Mouse (Mus musculus): ENCODE results near the gene Slc24a3.

The Slc24a3 gene

GRCm38 (mm10) chr2:145439755-145440154 is 272.2 kb downstream of the Slc24a3 start:
- DNase-seq (ENCODE audit: low read depth, low spot score) = no peak
- H3K36me3 ChIP-seq (ENCODE audit: control insufficient read depth, insufficient read depth, low read length, poor library complexity, severe bottlenecking) = no peaks in the 10 kb centered on the region
- no peaks in the 10 kb centered on the region for H3K27me3 ChIP-seq (ENCODE audit: control insufficient read depth, insufficient read depth, low read length, poor library complexity, severe bottlenecking)

GRCm38 (mm10) chr2:145457106-145457747 is 289.7 kb downstream of the Slc24a3 start:
- H3K36me3 ChIP-seq (ENCODE audit: control insufficient read depth, insufficient read depth, low read length, poor library complexity, severe bottlenecking) = no peaks in the 10 kb centered on the region
- H3K27me3 ChIP-seq (ENCODE audit: control insufficient read depth, insufficient read depth, low read length, poor library complexity, severe bottlenecking) = no peaks in the 10 kb centered on the region
- DNase-seq (ENCODE audit: low read depth, low spot score) = no peak

DNA sequence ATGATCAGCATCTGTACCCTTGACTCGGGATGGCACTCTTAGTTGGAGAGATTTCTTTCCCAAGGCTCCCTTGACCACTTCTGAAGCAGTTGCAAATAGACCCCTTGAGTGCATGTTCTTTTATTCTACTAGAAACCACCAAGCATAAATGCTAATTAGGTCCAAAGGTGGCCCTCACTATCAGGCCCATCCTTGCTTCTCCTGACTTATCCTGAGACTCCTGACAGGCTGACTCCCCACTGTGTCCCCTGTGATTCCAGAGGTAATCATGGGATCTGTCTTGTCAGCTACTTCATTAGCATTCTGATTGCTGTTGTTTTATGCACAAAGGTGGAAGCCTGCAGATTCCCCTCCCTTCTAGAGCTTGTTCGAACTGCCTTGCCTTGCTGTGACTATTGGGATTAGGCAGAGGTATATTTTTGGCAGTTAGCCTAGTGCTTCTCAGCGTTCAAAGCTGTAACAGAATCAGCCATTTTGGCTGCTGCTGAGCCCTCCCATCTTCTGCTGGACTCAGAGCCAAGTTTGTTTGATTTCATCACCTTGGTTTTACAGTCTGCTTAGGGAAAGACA is 293.4 kb downstream of the Slc24a3 start:
- DNase-seq (ENCODE audit: low read depth, low spot score) = no peak
- Histone ChIP-seq H3K27me3 (ENCODE audit: control insufficient read depth, insufficient read depth, low read length, poor library complexity, severe bottlenecking) (no peaks in the 10 kb centered on the region), H3K36me3 (ENCODE audit: control insufficient read depth, insufficient read depth, low read length, poor library complexity, severe bottlenecking) (no peaks in the 10 kb centered on the region)

- DNase-seq (ENCODE audit: low read depth, low spot score) = no peak
- Histone ChIP-seq H3K36me3 (ENCODE audit: control insufficient read depth, insufficient read depth, low read length, poor library complexity, severe bottlenecking) (no peaks in the 10 kb centered on the region), H3K27me3 (ENCODE audit: control insufficient read depth, insufficient read depth, low read length, poor library complexity, severe bottlenecking) (no peaks in the 10 kb centered on the region)
Observed at GRCm38 (mm10) chr2:145462253-145462652, 294.7 kb downstream of the Slc24a3 start.

DNA sequence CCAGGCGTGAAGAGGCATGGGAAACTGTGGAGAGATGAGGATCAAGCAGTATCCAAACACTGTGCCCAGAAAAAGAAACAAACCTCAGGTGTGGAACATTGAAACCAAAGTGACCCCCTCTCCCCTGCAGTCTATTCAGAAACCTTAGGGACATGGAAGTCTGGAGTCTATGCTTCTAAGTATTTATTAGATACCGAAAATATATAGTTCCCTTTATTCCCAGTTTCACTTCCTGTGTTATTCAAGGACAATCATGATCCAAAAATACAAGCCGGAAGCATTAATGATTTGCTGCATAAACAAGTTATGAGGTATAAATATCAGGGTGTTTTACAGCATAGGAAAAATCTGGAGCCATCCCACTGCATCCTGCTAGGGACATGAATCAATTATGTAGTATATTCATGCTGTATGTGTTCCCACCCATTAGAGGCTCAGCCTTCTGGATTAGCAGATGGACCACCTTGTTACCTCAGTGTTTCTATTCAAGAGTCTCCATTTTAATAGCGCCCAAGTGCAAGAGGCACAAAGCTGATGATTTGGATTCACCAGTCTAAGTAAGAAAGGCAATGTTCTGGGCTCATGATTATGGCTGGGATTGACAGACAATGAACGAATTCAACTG is 301.3 kb downstream of the Slc24a3 start:
- no peaks in the 10 kb centered on the region for H3K36me3 ChIP-seq (ENCODE audit: control insufficient read depth, insufficient read depth, low read length, poor library complexity, severe bottlenecking)
- no peak for DNase-seq (ENCODE audit: low read depth, low spot score)
- H3K27me3 ChIP-seq (ENCODE audit: control insufficient read depth, insufficient read depth, low read length, poor library complexity, severe bottlenecking) = no peaks in the 10 kb centered on the region

DNA sequence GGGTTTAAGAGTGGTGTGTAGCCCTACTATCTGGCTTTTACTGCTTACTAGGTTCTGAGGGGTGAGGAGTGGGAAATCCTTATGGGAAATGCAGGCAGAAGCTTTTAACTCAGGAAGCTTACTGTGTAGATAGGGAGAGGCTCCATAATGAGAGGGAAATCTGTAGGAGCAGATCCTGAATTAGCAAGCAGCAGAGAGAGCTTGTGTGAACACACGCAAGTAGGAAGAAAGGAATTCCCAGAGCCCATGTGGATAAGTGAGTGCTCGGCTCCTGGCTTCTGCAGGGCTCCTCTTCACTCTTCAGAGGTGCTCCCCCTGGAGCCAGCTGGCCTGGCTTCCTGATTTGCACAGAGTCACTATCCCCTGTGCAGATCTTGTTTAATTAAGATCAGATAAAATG is 309.9 kb downstream of the Slc24a3 start:
- Histone ChIP-seq H3K27me3 (ENCODE audit: control insufficient read depth, insufficient read depth, low read length, poor library complexity, severe bottlenecking) (no peaks in the 10 kb centered on the region), H3K36me3 (ENCODE audit: control insufficient read depth, insufficient read depth, low read length, poor library complexity, severe bottlenecking) (no peaks in the 10 kb centered on the region)
- no peak for DNase-seq (ENCODE audit: low read depth, low spot score)

GRCm38 (mm10) chr2:145479676-145480075 is 312.1 kb downstream of the Slc24a3 start:
- Histone ChIP-seq H3K27me3 (ENCODE audit: control insufficient read depth, insufficient read depth, low read length, poor library complexity, severe bottlenecking) (no peaks in the 10 kb centered on the region), H3K36me3 (ENCODE audit: control insufficient read depth, insufficient read depth, low read length, poor library complexity, severe bottlenecking) (no peaks in the 10 kb centered on the region)
- DNase-seq (ENCODE audit: low read depth, low spot score) = no peak

DNA sequence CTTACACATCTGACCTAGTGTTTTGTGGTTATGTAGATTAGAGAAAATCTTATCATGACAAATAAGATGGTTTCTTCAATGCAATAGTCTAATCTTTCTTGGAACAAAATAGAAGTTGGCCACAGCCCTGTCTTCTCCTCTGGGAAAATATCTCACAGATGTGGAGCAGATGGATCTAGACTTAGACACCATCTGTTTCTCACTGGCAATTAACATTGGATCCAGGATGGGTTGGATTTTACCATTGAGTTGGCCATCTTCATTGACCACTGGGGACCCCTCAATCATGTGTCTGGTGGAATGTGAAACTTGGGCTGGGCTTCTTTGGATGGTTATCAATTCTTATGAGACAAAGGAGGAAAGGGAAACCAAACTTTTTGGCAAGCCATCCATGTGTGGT is 332.7 kb downstream of the Slc24a3 start:
- no peaks in the 10 kb centered on the region for H3K27me3 ChIP-seq (ENCODE audit: control insufficient read depth, insufficient read depth, low read length, poor library complexity, severe bottlenecking)
- DNase-seq (ENCODE audit: low read depth, low spot score) = no peak
- no peaks in the 10 kb centered on the region for H3K36me3 ChIP-seq (ENCODE audit: control insufficient read depth, insufficient read depth, low read length, poor library complexity, severe bottlenecking)

GRCm38 (mm10) chr2:145501472-145501871 is 333.9 kb downstream of the Slc24a3 start:
- DNase-seq (ENCODE audit: low read depth, low spot score) = no peak
- Histone ChIP-seq H3K36me3 (ENCODE audit: control insufficient read depth, insufficient read depth, low read length, poor library complexity, severe bottlenecking) (no peaks in the 10 kb centered on the region), H3K27me3 (ENCODE audit: control insufficient read depth, insufficient read depth, low read length, poor library complexity, severe bottlenecking) (no peaks in the 10 kb centered on the region)

DNA sequence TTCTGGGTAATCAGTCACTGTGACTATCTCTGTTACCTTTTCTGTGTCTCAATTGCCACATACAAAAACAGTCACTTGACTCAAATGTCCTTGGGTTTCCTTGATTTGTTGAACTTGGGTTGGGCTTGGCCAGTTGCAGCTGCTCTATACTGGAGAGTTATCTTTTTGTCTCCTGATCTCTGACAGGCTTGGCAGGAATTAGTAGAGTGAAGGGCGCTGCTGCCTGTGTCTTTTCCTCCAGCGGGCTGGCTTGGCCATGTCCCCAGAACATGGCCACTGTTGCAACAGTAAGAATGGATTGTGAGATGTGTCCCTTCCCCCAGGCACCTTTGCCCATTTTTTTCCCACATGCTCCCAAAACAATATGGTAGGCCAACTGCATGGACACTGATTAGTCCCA is 340.1 kb downstream of the Slc24a3 start:
- no peaks in the 10 kb centered on the region for H3K36me3 ChIP-seq (ENCODE audit: control insufficient read depth, insufficient read depth, low read length, poor library complexity, severe bottlenecking)
- H3K27me3 ChIP-seq (ENCODE audit: control insufficient read depth, insufficient read depth, low read length, poor library complexity, severe bottlenecking) = no peaks in the 10 kb centered on the region

DNA sequence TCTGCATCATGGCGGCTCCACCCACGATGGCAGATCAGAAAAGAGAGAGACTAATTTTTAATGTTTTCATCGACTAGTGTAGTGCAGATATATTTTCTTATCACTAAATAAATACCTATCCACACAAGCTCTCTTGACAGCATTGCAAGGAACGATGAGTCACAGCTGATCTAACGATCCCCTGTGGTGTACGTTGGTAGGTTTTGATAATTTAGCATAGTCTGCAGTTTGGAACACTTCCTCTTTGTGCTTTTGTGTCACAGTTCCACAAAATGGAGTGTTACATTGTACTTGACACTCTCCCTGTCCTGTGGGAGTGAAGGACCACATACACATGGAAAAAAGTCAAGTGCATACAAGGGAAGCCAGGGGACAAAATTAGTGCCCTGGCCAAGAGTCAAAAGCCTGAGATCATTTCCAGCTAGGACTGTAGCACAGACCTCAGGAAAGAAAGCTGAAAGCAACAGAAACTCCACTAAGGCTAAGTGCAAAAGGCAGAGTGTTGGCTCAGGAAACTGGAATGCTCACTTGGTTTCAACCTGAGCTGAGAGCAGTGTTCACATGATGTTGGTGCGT is 343.2 kb downstream of the Slc24a3 start:
- Histone ChIP-seq H3K36me3 (ENCODE audit: control insufficient read depth, insufficient read depth, low read length, poor library complexity, severe bottlenecking) (no peaks in the 10 kb centered on the region), H3K27me3 (ENCODE audit: control insufficient read depth, insufficient read depth, low read length, poor library complexity, severe bottlenecking) (no peaks in the 10 kb centered on the region)
- no peak for DNase-seq (ENCODE audit: low read depth, low spot score)

More for the DNA sequence above, 340.1 kb downstream of the Slc24a3 start:
- DNase-seq (ENCODE audit: low read depth, low spot score) = no peak

- DNase-seq (ENCODE audit: low read depth, low spot score) = no peak
- Histone ChIP-seq H3K27me3 (ENCODE audit: control insufficient read depth, insufficient read depth, low read length, poor library complexity, severe bottlenecking) (no peaks in the 10 kb centered on the region), H3K36me3 (ENCODE audit: control insufficient read depth, insufficient read depth, low read length, poor library complexity, severe bottlenecking) (no peaks in the 10 kb centered on the region)
Observed at GRCm38 (mm10) chr2:145515956-145516355, 348.4 kb downstream of the Slc24a3 start.

- DNase-seq (ENCODE audit: low read depth, low spot score) = peak; percentile 1
- no peaks in the 10 kb centered on the region for H3K27me3 ChIP-seq (ENCODE audit: control insufficient read depth, insufficient read depth, low read length, poor library complexity, severe bottlenecking)
- H3K36me3 ChIP-seq (ENCODE audit: control insufficient read depth, insufficient read depth, low read length, poor library complexity, severe bottlenecking) = no peaks in the 10 kb centered on the region
Observed at GRCm38 (mm10) chr2:145517346-145517745, 349.8 kb downstream of the Slc24a3 start.

DNA sequence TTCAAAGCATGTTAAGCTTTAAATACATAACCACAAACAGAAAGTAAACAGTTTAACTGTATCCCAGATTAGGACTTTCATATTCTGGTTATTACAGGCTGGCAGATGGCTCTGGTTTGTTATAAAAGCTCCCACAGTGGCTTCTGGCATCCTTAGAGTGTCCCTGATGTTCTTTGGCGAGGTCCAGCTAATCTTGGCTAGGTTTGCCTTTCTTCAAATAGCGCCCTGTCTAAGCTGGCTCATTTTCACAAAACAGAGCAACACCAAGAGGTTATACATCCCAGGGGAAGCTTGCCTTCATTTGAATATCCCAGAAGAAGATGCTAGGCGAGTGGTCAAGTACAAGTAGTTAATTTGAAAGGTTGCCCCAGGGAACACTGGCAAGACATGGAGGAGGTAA is 354.5 kb downstream of the Slc24a3 start:
- no peaks in the 10 kb centered on the region for H3K36me3 ChIP-seq (ENCODE audit: control insufficient read depth, insufficient read depth, low read length, poor library complexity, severe bottlenecking)
- DNase-seq (ENCODE audit: low read depth, low spot score) = no peak
- no peaks in the 10 kb centered on the region for H3K27me3 ChIP-seq (ENCODE audit: control insufficient read depth, insufficient read depth, low read length, poor library complexity, severe bottlenecking)

- no peaks in the 10 kb centered on the region for H3K36me3 ChIP-seq (ENCODE audit: control insufficient read depth, insufficient read depth, low read length, poor library complexity, severe bottlenecking)
- no peak for DNase-seq (ENCODE audit: low read depth, low spot score)
- H3K27me3 ChIP-seq (ENCODE audit: control insufficient read depth, insufficient read depth, low read length, poor library complexity, severe bottlenecking) = no peaks in the 10 kb centered on the region
Observed at GRCm38 (mm10) chr2:145523381-145523780, 355.8 kb downstream of the Slc24a3 start.

Data from splenic B cell, adult 2 months (primary cell).